Mouse (Mus musculus) left cerebral cortex, postnatal 25 days (tissue): ENCODE data around the gene Slc4a1ap. TPM values are rescaled to one million over a fixed set of nuclear protein-coding genes. Genes with fewer than 3 reads are reported as not detected.
"Not testable (repeated sequence)": the region's sequence is repeated elsewhere in the genome, so short reads cannot be mapped to it uniquely, and the experiment has no call there.

Experiments used
- DNase-seq, 2 experiments: peaks; one replicate each; pipeline ENCODE4 v3.0.0; 2022; ENCODE audit warnings: low spot score in 2 of 2, mixed read lengths in 1 of 2
- intact Hi-C: fragments of 180-260 bp; cut with DNase I; formaldehyde crosslinking; loops from one replicate; pipeline ENCODE4 v1.15.1; 2025
- total RNA-seq, 2 experiments: library from RNA; stranded (reverse); gene quantifications; 2 replicates each; pipeline ENCODE4 v1.2.3; 2021

Slc4a1ap gene
- 10 to 100 TPM; 50.8 to 53.6 TPM for total RNA-seq

- peak; percentile 82 for DNase-seq
- intact Hi-C loops: no loop called here
These were observed at the start of gene Slc4a1ap for GRCm38 (mm10) chr5:31526354-31527116. Gene Slc4a1ap (plus strand): TSS chr5:31526995.

GRCm38 (mm10) chr5:31480536-31480935, 46.3 kb upstream of the Slc4a1ap start:
- intact Hi-C loops: no loop called here
- DNase-seq: peak in 1 of 2 experiments; percentile 7

- no peak for DNase-seq
- intact Hi-C loops: no loop called here
These were observed 41.4 kb upstream of the Slc4a1ap start, which contains the start of gene 4930548H24Rik for GRCm38 (mm10) chr5:31485440-31485839. Gene 4930548H24Rik (plus strand): TSS chr5:31485740.

GRCm38 (mm10) chr5:31487889-31488288, 38.9 kb upstream of the Slc4a1ap start:
- no peak for DNase-seq
- intact Hi-C loops: no loop called here

GRCm38 (mm10) chr5:31489116-31489769, 37.6 kb upstream of the Slc4a1ap start:
- intact Hi-C loops: no loop called here
- no peak for DNase-seq

- no peak for DNase-seq
- intact Hi-C loops: no loop called here
These were observed 34.8 kb upstream of the Slc4a1ap start for GRCm38 (mm10) chr5:31492031-31492430.

GRCm38 (mm10) chr5:31494513-31495297, 32.1 kb upstream of the Slc4a1ap start, which contains the start of gene Gpn1:
Gene Gpn1 (plus strand): TSS chr5:31494741.
- peak; percentile 91 to 96 for DNase-seq
- intact Hi-C loops: no loop called here

- intact Hi-C loops: no loop called here
- DNase-seq: no peak
These were observed 22.0 kb upstream of the Slc4a1ap start for GRCm38 (mm10) chr5:31504843-31505242.

GRCm38 (mm10) chr5:31512481-31512880, 14.3 kb upstream of the Slc4a1ap start:
- intact Hi-C loops: no loop called here
- DNase-seq: no peak

GRCm38 (mm10) chr5:31520556-31520955, 6.2 kb upstream of the Slc4a1ap start:
- DNase-seq: no peak
- intact Hi-C loops: no loop called here

GRCm38 (mm10) chr5:31527117-31527680, 404 bp downstream of the Slc4a1ap start:
- intact Hi-C loops: no loop called here
- DNase-seq: no peak

- intact Hi-C loops, DNase-seq: not testable (repeated sequence)
These were observed 912 bp downstream of the Slc4a1ap start, which contains the start of gene Supt7l for GRCm38 (mm10) chr5:31527707-31528106. Gene Supt7l (minus strand): TSS chr5:31527807.

- DNase-seq: no peak
- intact Hi-C loops: no loop called here
These were observed 1.8 kb downstream of the Slc4a1ap start for GRCm38 (mm10) chr5:31528560-31528959.

- no peak for DNase-seq
- intact Hi-C loops: no loop called here
These were observed 8.4 kb downstream of the Slc4a1ap start for GRCm38 (mm10) chr5:31535228-31535627.

- intact Hi-C loops: no loop called here
- DNase-seq: no peak
These were observed 32.6 kb downstream of the Slc4a1ap start for GRCm38 (mm10) chr5:31559401-31559800.

- intact Hi-C loops: loop anchor here (5.0 kb wide), 3 partner anchors 37 to 742 kb away; partner anchors contain the start of gene Mrpl33
- DNase-seq: no peak
These were observed 33.6 kb downstream of the Slc4a1ap start for GRCm38 (mm10) chr5:31560352-31560751.

- peak; percentile 62 to 87 for DNase-seq
- intact Hi-C loops: loop anchor here (2.0 to 5.0 kb wide), 4 partner anchors 35 to 740 kb away; partner anchors contain the start of gene Mrpl33
These were observed 35.4 kb downstream of the Slc4a1ap start for GRCm38 (mm10) chr5:31562036-31562666.

GRCm38 (mm10) chr5:31563496-31563895, 36.7 kb downstream of the Slc4a1ap start:
- DNase-seq: peak; percentile 57 to 81
- intact Hi-C loops: loop anchor here (1.0 to 5.0 kb wide), 5 partner anchors 34 to 739 kb away; partner anchors contain the start of gene Mrpl33

- DNase-seq: no peak
- intact Hi-C loops: loop anchor here (1.0 to 5.0 kb wide), 5 partner anchors 33 to 738 kb away; partner anchors contain the start of gene Mrpl33
These were observed 37.1 kb downstream of the Slc4a1ap start for GRCm38 (mm10) chr5:31563905-31564304.
